Mouse (Mus musculus) lung, embryonic 16.5 days (tissue): Measurements from ENCODE around the gene Slc2a13. TPM values are rescaled to one million over a fixed set of nuclear protein-coding genes. Genes with fewer than 3 reads are reported as not detected.

Source experiments
- ATAC-seq: fragments of 200-750 bp; cut with Nextera tagmentation; 2 replicates; pipeline ENCODE4 v1.8.0; 2017; ENCODE audit warnings: low read depth, mild to moderate bottlenecking, moderate library complexity
- H3K27ac ChIP-seq: fragments of 300-500 bp; sonication (generic); 2 replicates; pipeline ENCODE4 v1.5.1; 2014; ENCODE audit warnings: mild to moderate bottlenecking, control low read depth, low read length
- H3K27me3 ChIP-seq: fragments of 300-500 bp; sonication (generic); 2 replicates; pipeline ENCODE4 v1.6.1; 2014; ENCODE audit warnings: low read depth, low read length, mixed read lengths; ENCODE audit not compliant: control insufficient read depth, insufficient read depth
- H3K36me3 ChIP-seq: fragments of 300-500 bp; sonication (generic); 2 replicates; pipeline ENCODE4 v1.6.1; 2014; ENCODE audit warnings: low read length; ENCODE audit not compliant: control insufficient read depth, insufficient read depth
- H3K4me1 ChIP-seq: fragments of 300-500 bp; sonication (generic); replicated peaks from 2 replicates; pipeline ENCODE4 v1.6.1; 2014; ENCODE audit warnings: low read length, mixed read lengths; ENCODE audit not compliant: control insufficient read depth, insufficient read depth
- H3K4me2 ChIP-seq: fragments of 300-500 bp; sonication (generic); 2 replicates; pipeline ENCODE4 v1.6.1; 2014; ENCODE audit warnings: low read depth, low read length, control low read depth
- H3K4me3 ChIP-seq: fragments of 300-500 bp; sonication (generic); 2 replicates; pipeline ENCODE4 v1.5.1; 2014; ENCODE audit warnings: mild to moderate bottlenecking, low read length, control low read depth
- H3K9ac ChIP-seq: fragments of 300-500 bp; sonication (generic); 2 replicates; pipeline ENCODE4 v1.6.1; 2014; ENCODE audit warnings: low read length, control low read depth
- H3K9me3 ChIP-seq: fragments of 300-500 bp; sonication (generic); 2 replicates; pipeline ENCODE4 v1.6.1; 2016; ENCODE audit warnings: low read length; ENCODE audit not compliant: control insufficient read depth
- WGBS: fragments of 180-500 bp; shearing (Covaris S2); extraction: QIAGEN DNeasy Blood & Tissue Kit; methylation state at CpG from one replicate; pipeline ENCODE4 v1.1.7; 2014; 5-methylcytosine and 5-hydroxymethylcytosine counted together
- polyA plus RNA-seq: library from polyadenylated mRNA; unstranded; fragments of >200 nt; fragmentation: Nextera tagmentation; extraction: Ambion mirVana; gene quantifications from 2 replicates; pipeline ENCODE4 v1.2.1, GENCODE M21; 2015

Slc2a13 gene
- polyA plus RNA-seq, 1 experiment from 2014 or later: 1.2 TPM

DNA sequence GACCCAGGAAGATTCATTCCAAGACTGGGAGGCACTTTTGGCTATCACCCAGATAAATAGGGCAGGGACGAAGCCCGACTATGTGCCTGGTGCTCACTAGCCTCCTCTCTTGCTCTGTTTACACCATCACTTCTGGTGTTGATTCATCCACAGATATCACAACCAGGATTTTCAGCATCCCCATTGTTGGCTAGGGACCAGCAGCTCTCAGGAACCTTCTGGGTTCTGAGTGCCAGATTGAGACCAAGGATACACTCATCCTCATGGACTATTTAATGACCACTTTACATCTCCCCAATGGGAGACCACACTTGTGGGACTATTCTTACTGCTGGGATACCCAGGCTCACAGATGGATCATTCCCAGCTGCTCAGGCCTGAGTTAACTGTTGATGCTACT lies 46.2 kb downstream of the Slc2a13 start:
- 58% methylated on average over 2 of the region's 2 CpGs for WGBS
- H3K27me3 ChIP-seq: no peaks in the 10 kb centered on the region
- no peak overlapping the region for H3K9ac ChIP-seq
- no peaks in the 10 kb centered on the region for H3K4me1 ChIP-seq
- no peak for ATAC-seq
- H3K4me3 ChIP-seq: no peak overlapping the region
- no peaks in the 10 kb centered on the region for H3K36me3 ChIP-seq
- no peaks in the 10 kb centered on the region for H3K9me3 ChIP-seq
- H3K4me2 ChIP-seq: no peak overlapping the region
- H3K27ac ChIP-seq: no peak overlapping the region

DNA sequence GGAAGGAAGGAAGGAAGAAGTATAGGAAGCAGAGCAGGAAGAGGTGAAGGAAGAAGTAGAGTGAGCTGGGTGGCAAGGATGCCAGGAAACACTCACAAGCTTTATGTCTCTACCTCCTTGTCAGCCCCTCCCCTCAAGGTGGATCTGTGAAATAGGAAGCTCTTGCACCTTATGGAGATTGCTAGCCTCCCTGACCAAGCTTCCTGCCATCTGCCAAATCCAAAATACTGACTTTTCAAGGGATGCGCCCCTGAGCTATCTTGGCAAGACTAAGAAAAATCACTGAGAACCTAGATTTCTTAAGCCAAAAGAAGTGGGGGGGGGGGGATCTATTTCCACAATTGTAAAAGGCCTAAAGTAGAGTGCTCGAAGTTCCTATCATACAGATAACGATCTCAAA lies 46.9 kb downstream of the Slc2a13 start:
- Histone ChIP-seq H3K36me3 (no peaks in the 10 kb centered on the region), H3K4me2 (no peak overlapping the region), H3K4me1 (no peaks in the 10 kb centered on the region), H3K27ac (no peak overlapping the region), H3K9me3 (no peaks in the 10 kb centered on the region), H3K4me3 (no peak overlapping the region), H3K27me3 (no peaks in the 10 kb centered on the region), H3K9ac (no peak overlapping the region)
- 78% methylated on average over 3 of the region's 3 CpGs for WGBS
- no peak for ATAC-seq

DNA sequence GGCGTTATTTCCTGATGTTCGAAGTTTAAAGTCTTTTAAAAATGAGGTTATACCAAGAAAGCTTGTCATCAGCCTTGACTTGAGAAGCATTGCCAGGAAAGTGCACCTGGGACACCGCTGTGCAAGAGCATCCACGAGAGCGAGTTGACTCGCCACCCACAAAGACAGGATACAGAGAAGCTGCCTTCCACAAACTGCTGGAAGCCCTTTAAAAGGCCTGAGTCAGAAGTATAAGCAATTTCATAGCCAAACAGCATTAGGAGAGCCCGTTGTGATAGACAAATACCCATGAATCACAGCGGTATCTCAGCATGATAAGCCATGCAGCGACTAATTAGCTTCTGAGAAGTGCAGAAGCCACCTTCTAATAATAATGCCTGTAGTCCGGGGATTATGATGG lies 48.6 kb downstream of the Slc2a13 start:
- no peak for ATAC-seq
- H3K9ac ChIP-seq: no peak overlapping the region
- no peaks in the 10 kb centered on the region for H3K27me3 ChIP-seq
- no peaks in the 10 kb centered on the region for H3K36me3 ChIP-seq
- H3K27ac ChIP-seq: no peak overlapping the region
- H3K4me3 ChIP-seq: no peak overlapping the region
- no peaks in the 10 kb centered on the region for H3K9me3 ChIP-seq
- no peak overlapping the region for H3K4me2 ChIP-seq
- no peaks in the 10 kb centered on the region for H3K4me1 ChIP-seq
- 75% methylated on average over 10 of the region's 10 CpGs for WGBS

DNA sequence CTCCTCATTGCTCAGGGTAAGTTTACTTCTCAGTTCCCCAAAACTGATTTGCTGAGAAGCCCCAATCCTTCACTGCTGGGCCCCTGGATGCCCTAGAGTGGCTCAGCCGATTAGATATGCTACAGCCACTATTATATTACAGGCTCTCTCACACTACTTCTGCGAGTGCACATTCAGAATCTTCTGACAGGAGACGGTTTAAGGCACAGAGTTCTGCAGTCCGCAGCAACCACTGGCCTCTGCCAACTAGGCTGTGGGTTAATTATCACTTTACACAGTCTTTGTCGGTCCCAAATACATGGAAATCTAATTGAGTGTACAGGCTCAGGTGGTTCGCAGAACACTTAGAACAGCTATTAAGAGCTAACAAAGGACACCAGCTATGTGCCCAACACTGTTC lies 69.8 kb downstream of the Slc2a13 start:
- Histone ChIP-seq H3K4me3 (no peak overlapping the region), H3K4me2 (no peak overlapping the region), H3K27ac (no peak overlapping the region), H3K27me3 (no peaks in the 10 kb centered on the region), H3K4me1 (0 out of 2 replicates have a peak, but pooled peaks cover 13% of the 10 kb centered on the region), H3K36me3 (no peaks in the 10 kb centered on the region), H3K9me3 (no peaks in the 10 kb centered on the region), H3K9ac (no peak overlapping the region)
- WGBS: 69% methylated on average over 6 of the region's 6 CpGs
- no peak for ATAC-seq

DNA sequence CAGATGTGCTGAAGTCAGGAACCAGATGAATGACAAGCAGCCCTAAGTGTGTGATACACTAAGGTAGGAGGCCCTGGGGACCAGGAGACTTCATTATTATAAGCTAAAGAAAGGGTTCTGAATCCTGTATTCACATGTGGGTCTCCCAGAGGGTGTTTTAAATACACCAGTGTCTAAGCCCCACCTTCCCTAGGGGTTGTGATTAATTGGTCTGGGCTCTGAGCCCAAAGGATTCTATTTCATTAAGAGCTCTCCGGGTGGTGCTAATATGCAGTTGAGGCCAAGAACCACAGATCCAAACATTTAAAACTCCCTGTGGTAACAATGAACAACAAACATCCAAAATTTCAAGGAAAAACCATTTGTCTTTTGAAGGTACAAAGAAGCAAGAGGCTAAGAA lies 70.4 kb downstream of the Slc2a13 start:
- no peak overlapping the region for H3K4me2 ChIP-seq
- H3K27me3 ChIP-seq: no peaks in the 10 kb centered on the region
- H3K36me3 ChIP-seq: no peaks in the 10 kb centered on the region
- 21% methylated on average over 1 of the region's 1 CpGs for WGBS
- ATAC-seq: peak; percentile 62
- H3K4me1 ChIP-seq: 0 out of 2 replicates have a peak, but pooled peaks cover 13% of the 10 kb centered on the region
- no peak overlapping the region for H3K27ac ChIP-seq
- H3K9me3 ChIP-seq: no peaks in the 10 kb centered on the region
- no peak overlapping the region for H3K4me3 ChIP-seq
- no peak overlapping the region for H3K9ac ChIP-seq

DNA sequence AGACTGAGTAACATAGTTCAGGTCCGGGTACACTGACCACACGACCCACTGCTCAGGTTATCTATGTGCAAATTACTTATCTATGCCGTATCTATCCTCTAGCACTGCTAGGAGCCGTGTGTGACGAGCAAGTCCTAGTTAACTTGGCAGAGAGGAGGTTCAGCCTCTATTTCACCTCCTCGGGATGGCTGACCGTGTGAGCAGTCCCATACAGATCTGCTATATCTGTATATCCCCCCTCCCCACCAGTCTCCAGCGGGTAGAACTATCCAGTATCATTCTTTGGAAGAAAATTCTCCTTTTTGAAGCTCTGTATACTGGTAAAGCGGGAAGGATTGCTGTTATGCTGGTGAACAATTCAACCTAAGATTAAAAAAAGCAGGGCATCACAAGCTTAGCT lies 70.8 kb downstream of the Slc2a13 start:
- Histone ChIP-seq H3K27me3 (no peaks in the 10 kb centered on the region), H3K4me3 (no peak overlapping the region), H3K9me3 (no peaks in the 10 kb centered on the region), H3K4me2 (no peak overlapping the region), H3K4me1 (0 out of 2 replicates have a peak, but pooled peaks cover 13% of the 10 kb centered on the region), H3K9ac (no peak overlapping the region), H3K27ac (no peak overlapping the region), H3K36me3 (no peaks in the 10 kb centered on the region)
- ATAC-seq: peak; percentile 7; the same call in 1 of the 2 replicates
- WGBS: 66% methylated on average over 9 of the region's 9 CpGs

DNA sequence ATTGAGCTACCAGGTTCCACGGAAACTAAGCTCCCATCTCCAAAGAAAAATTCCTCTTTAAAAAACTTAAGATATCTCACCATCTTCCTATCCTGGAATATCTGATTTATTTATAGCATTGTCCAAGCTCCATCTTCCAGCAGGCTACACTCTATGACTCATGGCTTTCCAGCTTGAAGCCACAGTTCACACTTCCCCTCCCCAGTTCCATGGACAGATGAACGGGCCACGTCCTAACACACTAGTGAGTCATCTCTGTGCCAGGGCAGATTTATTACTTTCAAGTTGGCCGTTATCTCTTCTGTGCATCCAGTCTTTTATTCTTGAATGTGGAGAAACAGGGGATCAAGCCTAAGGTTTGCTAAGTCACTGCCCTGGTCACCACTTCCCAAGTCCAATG lies 78.0 kb downstream of the Slc2a13 start:
- no peaks in the 10 kb centered on the region for H3K27me3 ChIP-seq
- H3K9ac ChIP-seq: no peak overlapping the region
- no peak overlapping the region for H3K4me2 ChIP-seq
- ATAC-seq: no peak
- H3K27ac ChIP-seq: no peak overlapping the region
- H3K36me3 ChIP-seq: no peaks in the 10 kb centered on the region
- H3K9me3 ChIP-seq: no peaks in the 10 kb centered on the region
- whole genome bisulfite sequencing: 58% methylated on average over 4 of the region's 4 CpGs
- no peak overlapping the region for H3K4me3 ChIP-seq
- no peaks in the 10 kb centered on the region for H3K4me1 ChIP-seq

DNA sequence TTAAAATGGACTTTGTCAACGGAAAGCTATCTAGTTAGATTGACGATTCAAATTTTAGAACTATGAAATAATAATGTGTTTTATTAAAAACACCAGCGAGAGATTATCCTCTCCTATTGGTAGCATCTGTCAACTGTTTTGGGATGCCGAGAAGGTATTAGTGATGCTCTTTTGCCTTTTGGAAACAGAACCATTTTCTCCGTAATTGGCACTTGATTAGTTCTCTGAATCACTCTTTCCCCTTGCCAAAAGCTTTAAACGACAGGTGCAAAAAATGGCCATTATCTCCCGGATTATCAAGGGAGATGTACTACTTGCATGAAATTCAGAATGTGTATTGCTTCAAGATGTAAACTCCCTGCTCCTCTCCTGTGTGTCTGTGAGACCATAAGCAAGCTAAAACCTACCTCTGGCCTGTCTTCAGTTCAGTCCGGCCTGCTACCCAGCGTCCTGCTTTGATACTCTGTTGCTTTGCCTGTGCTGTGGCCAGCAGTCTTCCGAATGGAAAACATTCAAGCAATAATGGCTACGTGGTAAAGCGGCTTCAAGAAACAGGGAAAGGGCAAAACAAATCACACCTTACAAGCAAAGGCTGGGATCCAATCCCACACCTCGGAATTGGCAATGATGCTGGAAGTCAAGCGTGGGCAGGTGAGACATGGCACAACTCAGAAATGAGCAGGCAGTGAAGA lies 93.0 kb downstream of the Slc2a13 start:
- no peak for ATAC-seq
- H3K27ac ChIP-seq: no peak overlapping the region
- H3K9ac ChIP-seq: no peak overlapping the region
- H3K36me3 ChIP-seq: no peaks in the 10 kb centered on the region
- H3K9me3 ChIP-seq: peaks cover 3% of the 10 kb centered on the region; the same call in 1 of the 2 replicates
- no peak overlapping the region for H3K4me3 ChIP-seq
- no peaks in the 10 kb centered on the region for H3K27me3 ChIP-seq
- 87% methylated on average over 14 of the region's 14 CpGs for WGBS
- H3K4me2 ChIP-seq: no peak overlapping the region
- H3K4me1 ChIP-seq: no peaks in the 10 kb centered on the region

DNA sequence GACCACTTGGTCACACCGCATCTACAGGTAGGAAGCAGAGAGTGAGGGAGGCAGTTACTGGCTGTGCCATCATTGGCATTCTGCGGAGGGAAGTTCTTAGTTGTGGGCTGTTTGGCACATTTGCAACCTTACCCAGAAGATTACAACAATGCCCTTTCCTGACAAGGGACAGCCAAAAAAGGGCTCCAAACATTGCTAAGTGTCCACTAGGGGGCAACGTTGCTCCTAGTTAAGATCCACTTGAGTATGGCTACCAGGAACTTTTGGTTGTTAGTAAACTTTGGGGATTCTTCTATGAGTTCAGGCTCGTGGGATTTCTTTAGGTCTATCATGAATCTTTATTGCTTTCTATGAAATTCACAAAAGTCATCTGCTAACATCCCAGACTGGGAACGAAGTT lies 95.3 kb downstream of the Slc2a13 start:
- no peaks in the 10 kb centered on the region for H3K4me1 ChIP-seq
- no peak overlapping the region for H3K9ac ChIP-seq
- no peak overlapping the region for H3K27ac ChIP-seq
- H3K9me3 ChIP-seq: peaks cover 3% of the 10 kb centered on the region; the same call in 1 of the 2 replicates
- no peak overlapping the region for H3K4me2 ChIP-seq
- H3K36me3 ChIP-seq: no peaks in the 10 kb centered on the region
- H3K4me3 ChIP-seq: no peak overlapping the region
- H3K27me3 ChIP-seq: no peaks in the 10 kb centered on the region
- WGBS: 35% methylated on average over 5 of the region's 5 CpGs
- ATAC-seq: no peak
